Mouse (Mus musculus): ENCODE results near the gene Hnrnpab. TPM values are rescaled to one million over a fixed set of nuclear protein-coding genes. Genes with fewer than 3 reads are reported as not detected.

The Hnrnpab gene
- 130 and 132 TPM in 2 replicates for polyA plus RNA-seq (2015; fragmentation: Nextera tagmentation; extraction: Ambion mirVana)

GRCm38 (mm10) chr11:51606447-51607095 lies at the start of gene Hnrnpab:
Gene Hnrnpab (minus strand): TSS chr11:51606847.
- peaks cover 44% of the 10 kb centered on the region for H3K4me1 ChIP-seq (ENCODE audit: control insufficient read depth, low read depth, low read length)
- no peaks in the 10 kb centered on the region for H3K9me3 ChIP-seq (replicated peaks; ENCODE audit: control insufficient read depth, low read length)
- H3K27ac ChIP-seq (ENCODE audit: low read length): peak within 1 kb of the TSS; percentile 92
- no peaks in the 10 kb centered on the region for H3K27me3 ChIP-seq (ENCODE audit: control insufficient read depth, insufficient read depth, low read depth, low read length)
- H3K36me3 ChIP-seq (ENCODE audit: control insufficient read depth, insufficient read depth): peaks cover 37% of the 10 kb centered on the region
- peak; percentile 89 for ATAC-seq (ENCODE audit: low read depth)
- under 1% methylated on average over 91 of the region's 91 CpGs for WGBS (ENCODE audit: insufficient replicate concordance)
- peak within 1 kb of the TSS; percentile 93 for H3K9ac ChIP-seq (ENCODE audit: low read depth, low read length)
- peak within 1 kb of the TSS; percentile 61 for H3K4me2 ChIP-seq (ENCODE audit: low read depth, low read length)
- peak within 1 kb of the TSS; percentile 90 for H3K4me3 ChIP-seq (ENCODE audit: low read depth, low read length)

- H3K27ac ChIP-seq (ENCODE audit: low read length): no peak overlapping the region
- peaks cover 22% of the 10 kb centered on the region for H3K27me3 ChIP-seq (ENCODE audit: control insufficient read depth, insufficient read depth, low read depth, low read length)
- no peaks in the 10 kb centered on the region for H3K9me3 ChIP-seq (replicated peaks; ENCODE audit: control insufficient read depth, low read length)
Measured at GRCm38 (mm10) chr11:51654891-51655290, 48.2 kb upstream of the Hnrnpab start.

GRCm38 (mm10) chr11:51653736-51654135 lies 47.1 kb upstream of the Hnrnpab start:
- H3K9me3 ChIP-seq (replicated peaks; ENCODE audit: control insufficient read depth, low read length): no peaks in the 10 kb centered on the region
- peaks cover 13% of the 10 kb centered on the region for H3K4me1 ChIP-seq (ENCODE audit: control insufficient read depth, low read depth, low read length)
- H3K36me3 ChIP-seq (ENCODE audit: control insufficient read depth, insufficient read depth): no peaks in the 10 kb centered on the region
- H3K27ac ChIP-seq (ENCODE audit: low read length): no peak overlapping the region
- no peak overlapping the region for H3K4me2 ChIP-seq (ENCODE audit: low read depth, low read length)
- H3K27me3 ChIP-seq (ENCODE audit: control insufficient read depth, insufficient read depth, low read depth, low read length): peaks cover 33% of the 10 kb centered on the region
- H3K4me3 ChIP-seq (ENCODE audit: low read depth, low read length): no peak overlapping the region
- 60% methylated on average over 6 of the region's 6 CpGs for WGBS (ENCODE audit: insufficient replicate concordance)
- no peak overlapping the region for H3K9ac ChIP-seq (ENCODE audit: low read depth, low read length)
- no peak for ATAC-seq (ENCODE audit: low read depth)

More at GRCm38 (mm10) chr11:51654891-51655290, 48.2 kb upstream of the Hnrnpab start:
- Histone ChIP-seq H3K4me1 (ENCODE audit: control insufficient read depth, low read depth, low read length) (peaks cover 10% of the 10 kb centered on the region; the same call in 1 of the 2 replicates), H3K4me2 (ENCODE audit: low read depth, low read length) (no peak overlapping the region), H3K9ac (ENCODE audit: low read depth, low read length) (no peak overlapping the region), H3K4me3 (ENCODE audit: low read depth, low read length) (no peak overlapping the region), H3K36me3 (ENCODE audit: control insufficient read depth, insufficient read depth) (no peaks in the 10 kb centered on the region)
- 72% methylated on average over 3 of the region's 3 CpGs for WGBS (ENCODE audit: insufficient replicate concordance)
- ATAC-seq (ENCODE audit: low read depth): no peak

GRCm38 (mm10) chr11:51652889-51653418 lies 46.3 kb upstream of the Hnrnpab start:
- ATAC-seq (ENCODE audit: low read depth): peak; percentile 46; the same call in 1 of the 2 replicates
- H3K27me3 ChIP-seq (ENCODE audit: control insufficient read depth, insufficient read depth, low read depth, low read length): peaks cover 33% of the 10 kb centered on the region
- 63% methylated on average over 4 of the region's 4 CpGs for WGBS (ENCODE audit: insufficient replicate concordance)

GRCm38 (mm10) chr11:51650691-51651515 lies 44.3 kb upstream of the Hnrnpab start, which contains the start of the genes N4bp3 and D930048N14Rik:
Gene N4bp3 (minus strand): TSS chr11:51650842.
Gene D930048N14Rik (plus strand): TSS chr11:51650954.
- peak within 1 kb of the TSS; percentile 76 for H3K4me2 ChIP-seq (ENCODE audit: low read depth, low read length)
- 1% methylated on average over 69 of the region's 70 CpGs for WGBS (ENCODE audit: insufficient replicate concordance)
- H3K4me1 ChIP-seq (ENCODE audit: control insufficient read depth, low read depth, low read length): peaks cover 11% of the 10 kb centered on the region
- peak within 1 kb of the TSS; percentile 62 for H3K9ac ChIP-seq (ENCODE audit: low read depth, low read length)
- H3K9me3 ChIP-seq (replicated peaks; ENCODE audit: control insufficient read depth, low read length): no peaks in the 10 kb centered on the region
- peak within 1 kb of the TSS; percentile 64 for H3K4me3 ChIP-seq (ENCODE audit: low read depth, low read length)
- peak; percentile 73 for ATAC-seq (ENCODE audit: low read depth)
- no peak within 1 kb of the TSS for H3K27ac ChIP-seq (ENCODE audit: low read length)
- peaks cover 33% of the 10 kb centered on the region for H3K27me3 ChIP-seq (ENCODE audit: control insufficient read depth, insufficient read depth, low read depth, low read length)
- no peaks in the 10 kb centered on the region for H3K36me3 ChIP-seq (ENCODE audit: control insufficient read depth, insufficient read depth)

More at GRCm38 (mm10) chr11:51652889-51653418, 46.3 kb upstream of the Hnrnpab start:
- no peak overlapping the region for H3K4me2 ChIP-seq (ENCODE audit: low read depth, low read length)
- H3K36me3 ChIP-seq (ENCODE audit: control insufficient read depth, insufficient read depth): no peaks in the 10 kb centered on the region
- H3K4me1 ChIP-seq (ENCODE audit: control insufficient read depth, low read depth, low read length): peaks cover 11% of the 10 kb centered on the region
- no peak overlapping the region for H3K4me3 ChIP-seq (ENCODE audit: low read depth, low read length)
- H3K27ac ChIP-seq (ENCODE audit: low read length): no peak overlapping the region
- no peaks in the 10 kb centered on the region for H3K9me3 ChIP-seq (replicated peaks; ENCODE audit: control insufficient read depth, low read length)
- H3K9ac ChIP-seq (ENCODE audit: low read depth, low read length): no peak overlapping the region

- 0 out of 2 replicates have a peak, but pooled peaks have one; percentile 19 for ATAC-seq (ENCODE audit: low read depth)
- 3% methylated on average over 23 of the region's 30 CpGs for WGBS (ENCODE audit: insufficient replicate concordance)
- Histone ChIP-seq H3K4me2 (ENCODE audit: low read depth, low read length) (peak overlapping the region; percentile 76), H3K4me3 (ENCODE audit: low read depth, low read length) (peak overlapping the region; percentile 64), H3K27ac (ENCODE audit: low read length) (no peak overlapping the region), H3K27me3 (ENCODE audit: control insufficient read depth, insufficient read depth, low read depth, low read length) (peaks cover 33% of the 10 kb centered on the region), H3K9ac (ENCODE audit: low read depth, low read length) (peak overlapping the region; percentile 62), H3K9me3 (replicated peaks; ENCODE audit: control insufficient read depth, low read length) (no peaks in the 10 kb centered on the region), H3K4me1 (ENCODE audit: control insufficient read depth, low read depth, low read length) (peaks cover 11% of the 10 kb centered on the region), H3K36me3 (ENCODE audit: control insufficient read depth, insufficient read depth) (no peaks in the 10 kb centered on the region)
Measured at GRCm38 (mm10) chr11:51650261-51650660, 43.6 kb upstream of the Hnrnpab start.

GRCm38 (mm10) chr11:51649889-51650199 lies 43.2 kb upstream of the Hnrnpab start:
- WGBS (ENCODE audit: insufficient replicate concordance): 1% methylated on average over 7 of the region's 7 CpGs
- Histone ChIP-seq H3K4me2 (ENCODE audit: low read depth, low read length) (peak overlapping the region; percentile 76), H3K4me1 (ENCODE audit: control insufficient read depth, low read depth, low read length) (peaks cover 11% of the 10 kb centered on the region), H3K27ac (ENCODE audit: low read length) (no peak overlapping the region), H3K9ac (ENCODE audit: low read depth, low read length) (peak overlapping the region; percentile 62; the same call in 1 of the 2 replicates), H3K27me3 (ENCODE audit: control insufficient read depth, insufficient read depth, low read depth, low read length) (peaks cover 33% of the 10 kb centered on the region), H3K9me3 (replicated peaks; ENCODE audit: control insufficient read depth, low read length) (no peaks in the 10 kb centered on the region), H3K4me3 (ENCODE audit: low read depth, low read length) (peak overlapping the region; percentile 64), H3K36me3 (ENCODE audit: control insufficient read depth, insufficient read depth) (no peaks in the 10 kb centered on the region)
- ATAC-seq (ENCODE audit: low read depth): no peak

GRCm38 (mm10) chr11:51649111-51649888 lies 42.7 kb upstream of the Hnrnpab start:
- no peak overlapping the region for H3K27ac ChIP-seq (ENCODE audit: low read length)
- ATAC-seq (ENCODE audit: low read depth): no peak
- no peaks in the 10 kb centered on the region for H3K36me3 ChIP-seq (ENCODE audit: control insufficient read depth, insufficient read depth)

More at GRCm38 (mm10) chr11:51649111-51649888, 42.7 kb upstream of the Hnrnpab start:
- H3K9ac ChIP-seq (ENCODE audit: low read depth, low read length): peak overlapping the region; percentile 15; the same call in 1 of the 2 replicates
- peak overlapping the region; percentile 64 for H3K4me3 ChIP-seq (ENCODE audit: low read depth, low read length)
- peak overlapping the region; percentile 76 for H3K4me2 ChIP-seq (ENCODE audit: low read depth, low read length)
- H3K27me3 ChIP-seq (ENCODE audit: control insufficient read depth, insufficient read depth, low read depth, low read length): peaks cover 33% of the 10 kb centered on the region
- no peaks in the 10 kb centered on the region for H3K9me3 ChIP-seq (replicated peaks; ENCODE audit: control insufficient read depth, low read length)
- H3K4me1 ChIP-seq (ENCODE audit: control insufficient read depth, low read depth, low read length): peaks cover 11% of the 10 kb centered on the region
- WGBS (ENCODE audit: insufficient replicate concordance): 26% methylated on average over 11 of the region's 11 CpGs

Measured in liver, embryonic 16.5 days (tissue).